Mouse (Mus musculus) olfactory bulb, adult 2 months (tissue): ENCODE measurements at regions not wholly inside any gene's neighbourhood (a gene's known extent, or its start where the extent isn't known, plus 50 kb on each side); places are given as distances from the start of the nearest gene placed in this dataset.

Experiments
- CTCF ChIP-seq: fragments of 200-500 bp; IDR thresholded peaks from 2 replicates; pipeline ENCODE4 v1.5.1; 2012; ENCODE audit warnings: low read depth, mild to moderate bottlenecking, low read length, moderate library complexity; ENCODE audit not compliant: insufficient read depth
- POLR2A ChIP-seq: fragments of 200-500 bp; IDR thresholded peaks from 2 replicates; pipeline ENCODE4 v1.6.1; 2012; ENCODE audit warnings: mild to moderate bottlenecking, low read depth, low read length, moderate library complexity; ENCODE audit not compliant: insufficient read depth

DNA sequence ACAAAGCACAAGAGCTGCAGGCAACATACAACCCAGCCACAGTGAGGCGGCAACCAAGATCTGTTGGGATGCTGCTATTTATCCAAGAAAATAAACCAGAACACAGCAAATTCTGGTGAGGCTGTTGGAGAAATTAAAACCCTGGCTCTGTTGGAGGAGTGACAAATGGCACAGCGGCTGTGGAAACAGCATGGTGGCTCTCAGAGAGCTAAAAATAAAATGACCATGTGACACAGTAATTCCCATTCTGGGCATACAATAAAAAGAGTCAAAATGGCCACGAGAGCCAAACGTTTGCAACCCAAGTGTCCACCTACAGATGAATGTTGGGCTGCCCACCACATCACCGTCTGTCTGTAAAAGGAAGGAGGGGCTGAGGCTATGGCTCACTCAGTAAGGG, 55.9 kb upstream of the Zdhhc25 start:
- TF ChIP-seq CTCF (no peak), POLR2A (no peak)
